Mouse (Mus musculus): ENCODE measurements around the gene Clec4b1.
"Not testable (repeated sequence)": the region's sequence is repeated elsewhere in the genome, so short reads cannot be mapped to it uniquely, and the experiment has no call there.

Gene Clec4b1

GRCm38 (mm10) chr6:123049742-123050372 is at the start of gene Clec4b1:
Gene Clec4b1, plus strand, starts transcription at chr6:123049962.
- DNase-seq: no peak

DNA sequence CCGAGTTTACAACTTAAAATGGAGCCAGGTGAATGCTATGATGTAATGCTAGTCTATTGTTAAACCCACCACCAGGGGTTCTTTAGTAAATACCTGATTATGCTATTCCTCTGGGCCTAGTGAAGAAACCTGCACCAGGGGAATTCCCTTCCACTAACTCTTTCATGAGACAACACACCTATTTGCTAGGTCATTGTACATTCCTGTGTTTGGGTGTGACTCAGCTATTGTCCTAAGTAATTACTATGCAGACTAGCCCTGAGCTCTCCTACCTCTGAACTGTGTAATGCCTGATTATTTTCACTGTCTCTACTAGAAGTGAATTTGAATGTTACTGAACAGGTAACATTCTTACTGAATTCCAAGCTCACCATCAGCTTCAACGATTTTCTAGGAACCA is 45.1 kb upstream of the Clec4b1 start:
- not testable (repeated sequence) for DNase-seq

DNA sequence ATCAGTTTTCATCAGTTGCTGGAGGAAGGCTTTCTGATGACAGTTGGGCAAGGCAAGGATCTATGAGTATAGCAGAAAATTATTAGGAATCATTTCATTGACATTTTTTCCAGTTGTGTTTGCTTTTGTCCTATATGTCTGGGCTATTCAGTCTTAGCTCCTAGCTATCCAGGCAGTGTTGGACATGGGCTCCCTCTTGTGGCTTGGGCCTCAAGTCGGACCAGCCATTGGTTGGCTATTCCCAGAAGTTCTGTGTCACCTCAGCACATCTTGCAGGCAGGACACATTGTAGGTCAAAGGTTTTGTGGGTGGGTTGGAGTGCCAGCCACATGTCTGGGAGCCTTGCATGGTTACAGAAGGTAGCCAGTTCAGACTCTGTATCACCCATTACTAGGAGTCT is 44.2 kb upstream of the Clec4b1 start:
- DNase-seq: peak; percentile 12 to 24

DNA sequence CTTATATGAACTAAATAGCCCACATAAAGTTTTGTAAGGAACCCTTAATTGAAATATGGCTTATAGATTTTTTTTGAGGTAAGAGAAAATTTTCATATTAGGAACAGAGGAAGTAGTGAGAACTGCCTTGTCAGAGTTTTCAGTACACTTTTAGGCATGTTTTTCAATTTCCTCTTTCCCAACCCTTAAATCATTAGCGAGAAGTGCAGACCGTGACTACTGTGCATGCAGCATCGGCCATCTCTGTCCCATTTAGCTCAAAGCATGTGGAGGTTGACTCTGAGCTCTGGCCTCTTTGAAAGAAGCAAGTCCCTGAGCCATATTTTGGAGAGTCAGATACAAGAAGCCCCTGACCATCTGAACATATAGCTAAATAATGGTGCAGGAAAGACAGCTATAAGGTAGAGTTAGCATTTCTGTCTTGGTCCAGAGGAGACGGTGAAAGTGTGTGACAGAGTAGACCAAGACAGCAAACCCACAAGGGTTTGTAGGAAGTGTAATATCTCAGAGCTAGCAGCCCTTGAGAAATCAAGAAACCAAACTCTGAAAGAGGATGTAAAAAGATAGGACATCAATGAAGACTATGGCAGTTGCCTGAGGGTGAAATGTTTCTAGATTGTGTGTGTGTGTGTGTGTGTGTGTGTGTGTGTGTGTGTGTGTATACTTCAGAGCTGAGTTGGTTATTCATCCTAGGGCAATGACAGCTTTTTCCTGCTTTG is 45.5 kb downstream of the Clec4b1 start:
- DNase-seq: no peak

GRCm38 (mm10) chr6:123106128-123106527 is 56.4 kb downstream of the Clec4b1 start, which contains the start of gene Clec4a2:
Gene Clec4a2, plus strand, starts transcription at chr6:123106428.
- DNase-seq: not testable (repeated sequence)
